Mouse (Mus musculus) liver, embryonic 14.5 days (tissue): ENCODE results near the gene Clrn3.

ENCODE experiments used
- CTCF ChIP-seq: IDR thresholded peaks from 2 replicates; pipeline ENCODE4 v1.5.1; 2016; ENCODE audit warnings: antibody characterized with exemption, low read depth, control low read depth
- EP300 ChIP-seq: IDR thresholded peaks from 2 replicates; pipeline ENCODE4 v1.6.1; 2016; ENCODE audit warnings: antibody characterized with exemption, low read depth

DNA sequence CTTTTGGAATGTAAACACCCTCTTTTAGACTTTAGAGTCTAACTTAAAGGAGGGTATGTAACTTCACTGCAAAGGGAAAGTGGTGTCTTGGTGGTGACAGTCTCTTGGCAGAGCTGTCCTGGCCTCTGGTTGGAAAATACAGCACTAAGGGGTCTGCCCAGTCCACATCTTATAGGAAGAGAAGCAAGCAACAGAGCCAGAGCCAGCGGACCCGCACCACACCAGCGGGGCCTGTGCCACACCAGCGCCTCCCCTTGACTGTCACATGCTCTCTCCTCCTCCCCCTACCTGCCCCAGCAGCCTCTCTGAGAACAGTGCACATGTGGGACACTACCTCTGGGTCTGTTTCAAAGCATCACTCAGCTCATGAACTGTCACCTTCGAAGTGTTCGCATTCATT, 48.5 kb downstream of the Clrn3 start:
- TF ChIP-seq CTCF = no peak
- no peak for TF ChIP-seq EP300
